Mouse (Mus musculus): ENCODE measurements at regions not wholly inside any gene's neighbourhood (a gene's known extent, or its start where the extent isn't known, plus 50 kb on each side); places are given as distances from the start of the nearest gene placed in this dataset.

GRCm38 (mm10) chr4:125265575-125265974 lies 137.9 kb upstream of the Zc3h12a start:
- peak; percentile 21 for DNase-seq

DNA sequence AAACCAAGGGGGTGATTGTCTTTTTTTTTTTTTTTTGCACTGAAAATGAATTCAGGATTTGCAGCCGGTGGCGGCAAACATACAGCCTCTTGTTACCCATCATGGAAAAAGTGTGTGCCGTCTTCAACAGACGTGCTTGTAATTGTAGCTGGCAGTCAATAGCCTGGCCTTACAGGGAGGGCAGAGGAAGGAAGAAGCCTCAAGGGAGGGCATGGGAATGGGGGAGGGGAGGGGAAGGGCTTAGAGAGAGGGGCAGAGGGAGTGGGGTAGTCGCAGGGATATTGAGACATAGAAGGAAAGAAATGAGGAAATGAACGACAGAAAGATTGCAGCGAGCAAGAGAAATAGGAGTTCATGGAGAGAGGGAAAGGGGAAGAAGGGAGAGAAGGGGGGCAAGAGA lies 137.4 kb upstream of the Zc3h12a start:
- no peak for DNase-seq

DNA sequence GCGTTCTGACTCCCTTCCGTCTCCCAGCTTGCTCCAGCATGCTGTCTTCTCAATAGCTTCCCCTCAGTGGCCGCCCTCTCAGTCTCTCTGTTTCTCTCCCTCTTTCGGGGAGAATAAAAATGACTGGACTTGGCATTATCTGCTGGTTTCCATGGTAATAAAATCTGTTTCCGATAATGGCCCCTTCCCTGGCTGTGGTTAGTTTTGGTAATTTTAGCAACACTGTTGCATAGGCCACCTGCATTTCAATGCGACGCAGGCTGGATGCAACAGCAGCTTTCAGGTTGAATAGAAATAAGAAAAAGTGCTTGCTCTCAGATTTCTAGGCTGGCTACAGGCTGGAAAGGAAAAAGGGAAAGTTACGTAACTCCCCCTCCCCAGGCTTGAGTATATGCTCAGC lies 133.9 kb upstream of the Zc3h12a start:
- DNase-seq, result no peak

DNA sequence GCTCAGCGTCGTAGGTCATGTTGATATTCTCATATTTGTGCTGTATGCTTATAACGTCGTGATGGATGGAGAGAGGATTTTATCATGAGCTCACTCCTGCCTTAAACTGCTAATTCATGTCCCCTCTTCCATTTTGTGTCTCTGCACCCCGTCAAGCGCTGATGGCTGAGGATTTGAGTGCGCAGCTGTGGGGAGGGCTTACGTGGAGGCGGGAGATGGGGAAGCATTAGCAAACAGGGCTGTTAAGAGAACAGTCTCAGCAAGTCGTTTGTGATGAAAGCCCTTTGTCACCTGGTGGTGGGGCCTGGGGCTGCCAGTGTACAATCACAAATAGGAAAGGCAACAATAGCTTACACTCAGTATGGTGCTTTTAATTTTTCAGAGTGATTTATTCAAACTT lies 131.7 kb upstream of the Zc3h12a start:
- no peak for DNase-seq

DNA sequence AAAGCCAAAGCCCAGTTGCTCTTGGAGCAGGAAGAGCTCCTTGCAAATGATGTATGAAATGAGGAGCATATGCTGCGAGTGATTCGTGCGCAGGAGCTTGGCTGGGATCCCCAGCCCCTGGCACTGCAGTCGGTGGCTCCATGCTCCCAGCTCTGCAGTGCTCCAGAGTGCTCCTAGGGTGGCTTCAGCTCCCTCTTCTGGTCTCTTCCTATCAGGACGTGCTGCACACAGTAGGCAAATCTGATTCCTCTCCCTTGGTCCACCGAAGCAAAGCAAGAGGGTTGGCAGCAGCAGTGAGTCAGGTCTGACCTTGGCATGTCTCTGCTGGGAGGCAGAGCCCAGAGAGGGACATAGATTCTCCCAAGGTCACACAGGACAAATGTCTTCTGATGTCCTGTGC lies 130.3 kb upstream of the Zc3h12a start:
- DNase-seq, result no peak

DNA sequence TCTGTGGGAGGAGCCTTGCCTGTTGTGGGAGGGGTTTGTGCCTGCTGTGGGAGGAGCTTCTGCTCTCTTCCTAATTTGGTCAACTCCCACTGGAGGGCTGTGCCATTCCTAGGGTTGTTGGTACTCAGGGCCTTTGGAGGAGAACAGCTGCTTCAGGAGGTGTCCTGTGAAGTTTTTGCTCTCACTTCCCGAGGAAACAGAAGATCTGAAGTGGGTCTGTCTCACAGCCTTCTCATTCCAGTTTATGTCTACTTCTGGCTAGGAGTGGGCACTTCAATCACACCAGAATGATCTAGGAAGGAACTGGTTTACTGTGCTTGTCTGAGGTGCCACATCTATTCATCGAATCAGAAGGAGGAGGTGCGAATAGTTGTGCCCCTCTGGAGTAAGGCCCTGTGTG lies 125.5 kb upstream of the Zc3h12a start:
- no peak for DNase-seq

- DNase-seq, result no peak
These were observed 124.6 kb upstream of the Zc3h12a start for GRCm38 (mm10) chr4:125252228-125252627.

GRCm38 (mm10) chr4:125249061-125249460 lies 121.4 kb upstream of the Zc3h12a start:
- DNase-seq, result no peak

GRCm38 (mm10) chr4:125246171-125246570 lies 118.5 kb upstream of the Zc3h12a start:
- no peak for DNase-seq

GRCm38 (mm10) chr4:125242512-125242911 lies 114.9 kb upstream of the Zc3h12a start:
- no peak for DNase-seq

DNA sequence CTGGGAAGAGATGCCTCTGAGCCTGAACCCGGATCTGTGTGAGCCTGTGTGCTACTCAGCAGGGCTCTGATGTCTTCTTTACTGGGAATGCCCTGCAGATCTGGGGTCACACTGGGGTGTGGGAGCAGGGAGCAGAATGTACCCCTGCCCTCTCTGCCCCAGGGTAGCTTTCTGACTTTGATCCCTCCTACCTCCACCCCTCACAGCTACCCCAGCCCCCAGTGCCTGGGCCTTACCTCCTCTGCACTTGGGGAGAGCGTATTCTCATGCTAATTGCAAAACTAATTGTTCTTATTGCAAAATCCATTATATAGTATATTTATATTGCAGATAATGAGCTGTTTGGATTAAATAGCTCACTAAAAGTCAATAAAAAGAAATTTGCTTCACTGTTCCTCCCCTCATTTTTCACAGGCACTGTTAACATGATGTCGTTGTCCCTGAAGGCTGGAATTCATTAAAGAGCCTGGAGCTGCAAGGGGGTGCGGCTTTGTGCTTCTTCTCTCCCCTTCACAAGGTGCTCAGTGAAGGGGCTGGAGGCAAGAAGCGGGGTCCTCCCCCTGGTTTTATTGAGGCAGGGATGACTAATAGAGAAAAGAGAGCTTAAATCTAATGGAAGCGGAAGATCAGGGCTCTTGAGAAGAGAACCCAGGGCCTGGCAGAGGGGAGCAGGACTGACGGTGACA lies 114.1 kb upstream of the Zc3h12a start:
- no peak for DNase-seq

GRCm38 (mm10) chr4:125231711-125232260 lies 104.1 kb upstream of the Zc3h12a start:
- no peak for DNase-seq

DNA sequence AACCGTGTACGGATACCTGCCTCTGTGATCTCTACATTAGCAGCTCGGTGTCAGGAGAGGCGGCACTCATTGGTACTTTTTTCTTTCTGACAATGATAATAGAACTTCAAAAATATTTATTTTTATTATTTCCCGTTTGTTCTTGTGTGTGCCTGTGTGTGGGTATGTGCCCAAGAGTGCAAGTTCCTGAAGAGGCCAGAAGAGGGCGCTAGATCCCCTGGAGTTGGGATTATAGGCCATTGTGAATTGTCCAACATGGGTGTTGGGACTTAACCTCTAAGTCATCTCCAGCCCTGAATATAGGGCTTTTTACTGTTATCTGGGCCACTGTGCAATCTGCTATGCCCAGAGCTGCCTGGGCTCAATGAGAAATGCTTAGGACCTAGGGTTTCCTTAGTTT lies 99.6 kb upstream of the Zc3h12a start:
- DNase-seq, result no peak

GRCm38 (mm10) chr4:125222922-125223321 lies 95.3 kb upstream of the Zc3h12a start:
- no peak for DNase-seq

- no peak for DNase-seq
These were observed 92.7 kb upstream of the Zc3h12a start for GRCm38 (mm10) chr4:125220314-125220713.

DNA sequence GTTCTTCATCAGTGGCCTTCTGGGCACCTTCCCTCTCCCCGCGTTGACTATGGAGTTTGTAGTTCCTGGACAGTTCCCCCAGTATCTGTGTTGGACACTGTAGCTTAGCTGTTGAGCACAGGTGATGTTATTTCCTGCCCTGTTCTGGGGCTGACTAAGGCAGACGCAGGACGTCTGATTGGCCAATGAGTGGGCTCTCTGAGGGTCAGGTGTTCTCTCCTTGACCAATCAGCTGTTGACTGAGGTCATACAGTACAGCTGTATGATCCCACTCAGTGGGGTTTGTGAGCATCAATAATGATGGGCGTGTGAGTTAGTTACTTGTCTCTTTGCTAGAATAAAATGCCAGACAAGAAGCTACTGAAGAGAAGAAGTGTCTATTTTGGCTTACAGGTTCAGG lies 91.6 kb upstream of the Zc3h12a start:
- no peak for DNase-seq

DNA sequence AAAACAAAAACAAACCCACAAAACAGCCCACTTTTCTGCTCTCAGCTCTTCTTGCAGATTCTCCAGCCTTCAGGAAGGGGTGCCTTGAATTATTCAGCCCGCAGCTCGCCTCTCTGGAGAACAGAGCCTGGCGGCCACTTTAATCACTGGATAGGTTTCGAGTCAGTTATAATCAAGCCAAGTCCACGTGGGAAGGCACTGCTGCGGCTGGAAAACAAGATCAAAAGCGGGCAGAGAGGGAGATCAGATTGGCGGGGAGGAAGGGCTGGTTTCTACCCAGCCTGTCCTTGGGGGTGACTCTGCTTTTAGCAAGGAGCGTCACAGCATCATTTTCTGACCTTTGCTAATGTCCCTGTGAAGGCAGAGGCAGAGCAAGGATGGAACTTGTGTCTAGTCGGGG lies 86.7 kb upstream of the Zc3h12a start:
- DNase-seq, result no peak

DNA sequence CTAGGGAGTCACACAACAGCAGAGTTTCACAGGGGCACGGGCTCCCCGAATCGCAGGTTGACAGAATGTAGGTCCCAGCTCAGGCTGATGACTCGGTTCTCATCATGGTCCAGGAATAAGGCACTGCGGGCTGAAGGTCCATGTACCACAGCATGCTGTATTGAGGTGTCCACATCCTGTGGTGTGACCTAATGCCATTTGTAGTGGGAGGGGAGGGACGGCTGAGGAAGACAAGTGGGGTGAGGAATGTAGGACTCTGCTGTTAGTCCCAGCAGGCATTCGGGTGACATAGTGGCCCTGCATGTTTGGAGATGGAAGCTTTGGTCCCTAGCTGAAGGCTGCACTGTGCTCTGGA lies 84.5 kb upstream of the Zc3h12a start:
- no peak for DNase-seq

DNA sequence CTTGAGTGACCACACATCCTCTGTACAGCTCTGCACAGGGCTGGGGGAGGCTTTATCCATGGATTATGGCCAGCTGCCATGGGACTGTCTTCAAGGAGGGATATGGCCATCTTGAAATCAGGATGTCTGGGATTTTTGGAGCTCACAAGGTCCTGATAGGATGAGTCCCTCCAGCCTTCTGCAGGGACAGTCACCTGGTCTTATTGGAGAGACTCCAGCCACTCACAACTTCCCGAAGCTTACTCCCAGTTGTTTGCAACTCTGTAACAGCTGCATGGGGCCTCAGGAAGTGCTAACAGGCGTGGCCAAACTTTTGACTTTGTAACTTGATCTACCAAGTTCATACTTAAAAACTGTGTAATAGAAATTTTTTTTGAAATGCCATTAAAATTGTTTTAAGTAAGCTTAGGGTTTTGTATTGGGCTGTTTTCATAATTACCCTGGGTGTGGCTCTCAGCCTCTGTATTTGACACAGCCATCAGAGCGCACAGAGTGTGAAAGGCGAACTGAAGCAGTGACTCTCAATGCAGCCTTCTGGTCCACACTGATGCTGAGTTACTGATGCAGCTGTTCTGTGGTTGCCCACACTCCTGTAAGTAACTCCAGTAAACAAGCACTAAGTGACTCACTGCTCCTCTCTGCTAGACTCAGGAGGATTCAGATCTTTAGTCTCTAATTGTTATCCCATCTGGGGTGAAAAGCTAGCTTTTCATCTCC lies 84.0 kb upstream of the Zc3h12a start:
- no peak for DNase-seq

GRCm38 (mm10) chr4:125210719-125211118 lies 83.1 kb upstream of the Zc3h12a start:
- no peak for DNase-seq

DNA sequence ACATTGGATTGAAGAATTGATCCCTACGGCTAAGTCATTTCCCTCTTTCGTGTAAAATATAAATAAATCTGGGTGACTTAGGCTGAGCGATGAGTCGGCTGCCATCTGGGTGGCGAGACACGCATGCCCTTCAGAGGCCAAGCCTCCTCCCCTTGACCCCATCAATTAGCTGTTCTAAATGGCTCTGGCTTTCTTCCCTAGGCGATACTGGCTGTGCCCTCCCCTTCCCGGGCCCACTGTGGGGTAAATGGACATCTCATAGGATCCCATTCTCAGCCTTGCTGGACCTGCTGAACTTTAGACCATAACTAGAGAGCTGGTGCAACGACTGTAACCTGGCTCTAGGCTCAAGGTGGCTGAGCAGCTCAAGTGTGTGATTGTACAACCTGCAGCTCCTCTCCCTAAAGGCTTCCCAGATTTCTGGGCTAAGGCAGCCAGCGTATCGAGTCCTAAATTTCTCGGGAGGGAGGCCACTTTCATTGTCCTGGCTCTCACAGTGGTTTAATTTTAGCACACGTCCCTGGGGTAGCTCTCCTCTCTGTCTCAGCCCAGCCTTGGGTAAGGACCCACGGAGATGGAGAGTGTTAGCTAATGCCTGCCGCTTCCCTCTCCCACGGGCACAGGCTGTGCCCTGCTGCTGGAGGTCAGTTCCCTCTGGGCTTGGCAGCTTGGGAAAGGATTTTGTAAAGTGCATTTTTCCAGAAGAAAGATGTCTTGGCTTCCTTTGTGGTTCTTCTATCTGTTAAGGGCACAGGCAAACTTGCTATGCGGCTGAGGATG lies 80.7 kb upstream of the Zc3h12a start:
- DNase-seq, result no peak

DNA sequence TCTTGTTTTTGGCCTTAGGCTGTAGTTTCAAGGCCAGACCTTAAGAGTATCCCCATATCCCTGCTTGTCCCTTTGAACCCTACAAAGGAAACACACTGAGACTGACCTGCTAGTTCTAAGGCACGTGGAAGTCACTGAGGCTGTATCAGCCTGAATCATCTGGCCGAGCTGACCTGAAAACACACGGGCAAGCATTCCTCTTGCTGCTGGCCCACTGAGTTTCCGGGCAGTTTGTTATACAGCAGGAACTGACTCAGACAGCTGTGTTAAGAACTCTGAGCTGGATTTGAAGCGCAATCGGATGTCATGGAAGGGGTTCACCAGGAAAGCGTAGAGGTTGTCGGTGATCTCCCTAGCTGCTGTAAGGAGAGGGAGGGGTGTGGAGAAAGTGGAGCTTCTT lies 75.9 kb upstream of the Zc3h12a start:
- DNase-seq, result no peak

DNA sequence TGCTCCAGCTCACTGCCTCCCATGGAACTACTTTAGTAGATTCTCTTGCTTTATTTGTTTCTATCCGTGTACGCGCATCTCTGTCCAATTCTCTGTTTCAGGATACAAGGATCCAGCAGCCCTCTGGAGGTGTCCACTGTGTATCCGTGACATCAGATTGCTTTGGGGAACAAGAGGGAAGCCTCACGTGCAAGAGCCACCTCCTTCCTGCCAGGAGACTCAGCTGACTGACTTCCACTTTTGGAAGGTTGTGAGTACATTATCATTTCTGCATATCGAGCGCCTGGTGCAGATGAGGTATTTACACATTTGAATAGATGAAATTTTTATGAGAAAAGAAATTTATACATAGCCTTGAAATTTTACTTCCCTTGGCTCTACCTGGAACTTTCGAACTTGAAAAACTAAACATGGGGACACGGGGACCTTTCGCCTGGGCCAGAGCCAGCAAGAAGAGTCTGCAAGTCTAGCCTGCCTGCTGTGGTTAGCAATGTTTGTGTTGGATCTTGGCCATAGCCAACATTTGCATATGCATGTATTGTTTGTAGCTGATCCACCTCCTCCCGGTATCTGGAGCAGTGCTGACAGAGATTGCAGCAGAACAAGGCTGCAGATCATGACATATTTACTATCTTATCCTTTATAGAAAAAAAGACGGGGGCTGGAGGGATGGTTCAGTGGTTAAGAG lies 74.1 kb upstream of the Zc3h12a start:
- DNase-seq, result no peak

All from lung, postnatal 14 days (tissue).